Mouse (Mus musculus): ENCODE results near the gene Mageb18.

DNA sequence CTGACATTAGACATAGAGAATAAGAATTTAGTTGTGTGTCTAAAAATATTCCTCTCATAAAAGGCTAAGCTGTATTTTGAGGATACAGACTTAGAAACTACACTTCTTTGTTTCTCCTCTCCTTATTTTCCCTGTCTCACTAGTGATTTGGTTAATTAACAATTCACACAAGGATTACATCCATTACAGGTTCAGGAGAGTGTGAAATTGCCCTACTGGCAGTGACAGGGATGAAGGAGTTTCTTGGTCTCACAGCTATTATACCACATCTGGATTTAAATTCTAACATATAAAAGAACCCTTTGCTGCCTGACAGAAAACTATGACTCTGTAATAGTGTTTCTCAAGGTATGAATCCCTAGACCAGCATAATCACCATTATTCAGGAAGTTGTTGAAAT, 318.8 kb downstream of the Mageb18 start:
- TF ChIP-seq CTCF (IDR thresholded peaks at IDR 0.05; ENCODE audit: low read depth) (no peak), EP300 (optimal IDR thresholded peaks at IDR 0.05) (no peak)

Measured in stomach, postnatal 0 days (tissue).